Mouse (Mus musculus) brain, embryonic 14.5 days (tissue): Measurements from ENCODE around the gene Aen.

Experiments used
- CTCF ChIP-seq: fragments of 200-500 bp; IDR thresholded peaks from 2 replicates; pipeline ENCODE4 v1.5.1; 2012; ENCODE audit warnings: inconsistent platforms, mild to moderate bottlenecking, moderate library complexity, borderline replicate concordance; ENCODE audit not compliant: insufficient read depth, insufficient read length; ENCODE audit errors: extremely low read depth
- POLR2A ChIP-seq: fragments of 200-500 bp; IDR thresholded peaks from 2 replicates; pipeline ENCODE4 v1.6.1; 2012; ENCODE audit warnings: mild to moderate bottlenecking, inconsistent platforms, borderline replicate concordance; ENCODE audit not compliant: poor library complexity, insufficient read depth, insufficient read length, severe bottlenecking; ENCODE audit errors: extremely low read depth

DNA sequence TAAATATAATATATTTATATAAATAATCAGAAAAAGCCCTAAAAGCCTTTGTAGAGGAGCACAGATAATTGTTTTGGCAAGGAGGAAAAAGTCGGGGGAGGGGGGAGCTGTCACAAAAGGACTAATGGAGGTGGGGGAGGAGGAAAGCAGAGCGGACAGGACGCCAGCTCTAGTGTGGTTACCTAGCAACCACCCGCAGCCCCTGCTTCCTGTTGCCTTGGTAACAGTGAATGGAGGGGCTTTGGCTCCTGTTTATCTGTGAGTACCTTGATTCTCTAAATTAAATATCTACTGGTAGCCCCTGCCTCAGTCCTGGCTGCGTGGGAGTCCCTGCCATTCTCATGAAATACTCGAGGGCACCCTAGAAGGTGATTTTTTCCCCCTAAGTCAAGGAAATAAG lies 11.5 kb upstream of the Aen start:
- no peak for TF ChIP-seq CTCF
- TF ChIP-seq POLR2A, result no peak
